Mouse (Mus musculus): ENCODE data around the gene Prr36. TPM values are rescaled to one million over a fixed set of nuclear protein-coding genes. Genes with fewer than 3 reads are reported as not detected.

Prr36 gene
- total and polyA plus RNA-seq, 3 experiments: 0.08 to 0.58 TPM; not detected in 1

- Histone ChIP-seq H3K4me1 (ENCODE audit: control insufficient read depth in 1 of 2, insufficient read depth in 2 of 2, low read length in 2 of 2) (no peaks in the 10 kb centered on the region), H3K9ac (ENCODE audit: control insufficient read depth, low read depth, low read length, poor library complexity, severe bottlenecking) (no peak overlapping the region), H3K27ac (ENCODE audit: control insufficient read depth, low read depth, low read length) (no peak overlapping the region), H3K9me3 (replicated peaks; ENCODE audit: insufficient read depth, low read length) (no peaks in the 10 kb centered on the region), H3K27me3 (ENCODE audit: control insufficient read depth in 1 of 2, insufficient read depth in 2 of 2, low read length in 2 of 2) (no peaks in the 10 kb centered on the region), H3K4me3 (ENCODE audit: control insufficient read depth in 1 of 2, insufficient read depth in 1 of 2, low read depth in 2 of 2, low read length in 2 of 2) (no peak overlapping the region), H3K79me2 (ENCODE audit: control insufficient read depth, insufficient read depth, low read length, poor library complexity) (no peaks in the 10 kb centered on the region), H3K36me3 (ENCODE audit: control insufficient read depth in 1 of 2, insufficient read depth in 2 of 2, low read length in 2 of 2) (no peaks in the 10 kb centered on the region)
- no peak for TF ChIP-seq JUND (IDR thresholded peaks at IDR 0.05; ENCODE audit: low read depth, low read length)
- no peak for TF ChIP-seq BHLHE40 (IDR thresholded peaks at IDR 0.05; ENCODE audit: borderline replicate concordance, low read depth, low read length)
- no peak for TF ChIP-seq HCFC1 (IDR thresholded peaks at IDR 0.05; ENCODE audit: low read depth, low read length)
- no peak for TF ChIP-seq GATA1 (IDR thresholded peaks at IDR 0.05; ENCODE audit: low read depth, low read length)
- TF ChIP-seq EP300 (IDR thresholded peaks at IDR 0.05; ENCODE audit: low read depth in 1 of 2, low read length in 2 of 2): no peak
- DNase-seq (ENCODE audit: low read depth, low spot score): no peak
Observed at GRCm38 (mm10) chr8:4205246-4206123, 11.8 kb downstream of the Prr36 start.

- no peak overlapping the region for H3K4me3 ChIP-seq (ENCODE audit: control insufficient read depth in 1 of 2, insufficient read depth in 1 of 2, low read depth in 2 of 2, low read length in 2 of 2)
- no peaks in the 10 kb centered on the region for H3K9me3 ChIP-seq (replicated peaks; ENCODE audit: insufficient read depth, low read length)
- H3K79me2 ChIP-seq (ENCODE audit: control insufficient read depth, insufficient read depth, low read length, poor library complexity): no peaks in the 10 kb centered on the region
- no peaks in the 10 kb centered on the region for H3K4me1 ChIP-seq (ENCODE audit: control insufficient read depth in 1 of 2, insufficient read depth in 2 of 2, low read length in 2 of 2)
- no peak overlapping the region for H3K9ac ChIP-seq (ENCODE audit: control insufficient read depth, low read depth, low read length, poor library complexity, severe bottlenecking)
- no peaks in the 10 kb centered on the region for H3K36me3 ChIP-seq (ENCODE audit: control insufficient read depth in 1 of 2, insufficient read depth in 2 of 2, low read length in 2 of 2)
- DNase-seq (ENCODE audit: low read depth, low spot score): no peak
- TF ChIP-seq ZC3H11A (IDR thresholded peaks at IDR 0.05; ENCODE audit: low read depth, low read length): no peak
- TF ChIP-seq BHLHE40 (IDR thresholded peaks at IDR 0.05; ENCODE audit: borderline replicate concordance, low read depth, low read length): no peak
- no peak for TF ChIP-seq MYC (IDR thresholded peaks at IDR 0.05; ENCODE audit: low read depth, low read length)
- no peak for TF ChIP-seq MXI1 (IDR thresholded peaks at IDR 0.05; ENCODE audit: low read depth, low read length)
- TF ChIP-seq CHD1 (IDR thresholded peaks at IDR 0.05; ENCODE audit: low read depth, low read length): no peak
- TF ChIP-seq RCOR1 (IDR thresholded peaks at IDR 0.05; ENCODE audit: low read depth, low read length): no peak
- TF ChIP-seq ZKSCAN1 (IDR thresholded peaks at IDR 0.05; ENCODE audit: low read depth, low read length): no peak
- no peak for TF ChIP-seq POLR2A (IDR thresholded peaks at IDR 0.05; ENCODE audit: control insufficient read depth in 1 of 2, insufficient read depth in 1 of 2, low read depth in 1 of 2, low read length in 2 of 2, poor library complexity in 1 of 2)
- TF ChIP-seq TAL1 (IDR thresholded peaks at IDR 0.05; ENCODE audit: low read length): no peak
- TF ChIP-seq ELF1 (IDR thresholded peaks at IDR 0.05; ENCODE audit: low read depth, low read length): no peak
- TF ChIP-seq RAD21 (IDR thresholded peaks at IDR 0.05; ENCODE audit: low read depth, low read length): no peak
- TF ChIP-seq MEF2A (IDR thresholded peaks at IDR 0.05; ENCODE audit: extremely low read depth, insufficient replicate concordance, low read depth, low read length, poor library complexity, severe bottlenecking): no peak
- no peak for TF ChIP-seq NELFE (IDR thresholded peaks at IDR 0.05; ENCODE audit: low read depth, low read length)
- no peak for TF ChIP-seq USF1 (IDR thresholded peaks at IDR 0.05; ENCODE audit: low read depth, low read length)
- TF ChIP-seq EP300 (IDR thresholded peaks at IDR 0.05; ENCODE audit: low read depth in 1 of 2, low read length in 2 of 2): no peak
- no peak for TF ChIP-seq NRF1 (IDR thresholded peaks at IDR 0.05; ENCODE audit: insufficient read depth, low read depth, low read length, poor library complexity, severe bottlenecking)
- no peak for TF ChIP-seq MAX (IDR thresholded peaks at IDR 0.05; ENCODE audit: low read length)
- no peak overlapping the region for H3K27ac ChIP-seq (ENCODE audit: control insufficient read depth, low read depth, low read length)
- H3K27me3 ChIP-seq (ENCODE audit: control insufficient read depth in 1 of 2, insufficient read depth in 2 of 2, low read length in 2 of 2): no peaks in the 10 kb centered on the region
Observed at GRCm38 (mm10) chr8:4201321-4201720, 15.9 kb downstream of the Prr36 start.

Measured in MEL (cell line).